Mouse (Mus musculus) right cerebral cortex, postnatal 4 days (tissue): ENCODE measurements around the gene Gm13083.
"Not testable (repeated sequence)": the region's sequence is repeated elsewhere in the genome, so short reads cannot be mapped to it uniquely, and the experiment has no call there.

Experiments used
- DNase-seq: peaks from one replicate; pipeline ENCODE4 v3.0.0-alpha.2; 2022

Gm13083 gene

DNA sequence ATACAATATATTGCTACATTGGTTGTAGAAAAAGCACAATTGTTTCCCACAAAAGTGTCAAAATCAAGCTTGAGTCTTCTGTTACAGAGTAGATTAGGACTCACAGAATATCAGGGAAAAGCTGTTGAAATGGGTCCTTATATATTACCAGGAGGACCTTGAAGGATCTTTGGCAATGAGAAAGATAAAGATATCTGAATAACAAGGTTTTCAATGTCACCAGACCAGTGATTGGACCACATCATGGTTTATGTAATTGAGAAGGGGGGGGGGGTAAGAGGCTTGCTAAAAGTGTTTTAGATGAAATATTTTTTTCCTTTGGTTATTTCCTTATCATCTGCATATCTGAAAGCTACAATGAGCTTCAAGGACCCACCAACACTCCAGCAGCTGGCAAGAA is at the start of gene Gm13083:
TSS of gene Gm13083 (plus strand) at position 301 of the 400 bp plus-strand sequence.
- DNase-seq, result not testable (repeated sequence)

DNA sequence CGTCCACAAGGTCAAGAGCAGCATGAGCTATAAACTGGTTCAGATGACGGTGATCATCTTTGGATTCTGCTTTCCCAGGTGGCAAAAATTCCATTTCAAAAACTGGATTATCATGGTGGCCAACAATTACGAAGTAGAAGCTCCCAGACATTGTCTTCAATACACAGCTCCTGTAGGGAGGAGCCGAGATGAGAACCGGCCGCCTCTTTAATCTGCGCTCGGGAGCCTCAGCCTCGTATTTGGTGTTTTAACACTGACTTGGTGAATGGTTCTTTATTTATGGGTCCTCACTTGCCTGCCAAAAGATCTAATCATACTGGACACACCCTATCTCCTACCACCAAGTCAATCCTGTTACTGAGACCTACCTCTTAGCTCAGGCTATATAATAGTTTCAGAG is 2.9 kb upstream of the Gm13083 start:
- not testable (repeated sequence) for DNase-seq

DNA sequence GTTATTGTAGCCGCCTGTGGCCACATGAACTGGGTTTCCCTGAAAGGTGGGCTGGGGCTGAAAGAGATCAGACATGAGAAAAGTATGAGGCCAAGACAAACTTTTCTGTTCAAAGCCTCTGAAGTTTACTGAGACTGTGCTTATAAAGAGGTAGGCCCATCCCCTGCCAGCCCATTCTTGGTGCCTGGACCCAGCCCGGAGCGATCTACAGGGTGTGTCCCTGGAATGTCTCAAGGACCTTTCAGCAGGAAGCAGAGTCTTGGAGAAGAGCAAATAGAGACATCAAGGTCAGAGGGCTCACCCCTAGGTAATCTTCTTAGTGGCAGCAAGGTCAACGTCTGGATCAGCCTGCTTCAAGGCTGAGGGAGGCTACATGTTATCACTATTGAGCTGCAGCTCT is 3.3 kb downstream of the Gm13083 start:
- not testable (repeated sequence) for DNase-seq

DNA sequence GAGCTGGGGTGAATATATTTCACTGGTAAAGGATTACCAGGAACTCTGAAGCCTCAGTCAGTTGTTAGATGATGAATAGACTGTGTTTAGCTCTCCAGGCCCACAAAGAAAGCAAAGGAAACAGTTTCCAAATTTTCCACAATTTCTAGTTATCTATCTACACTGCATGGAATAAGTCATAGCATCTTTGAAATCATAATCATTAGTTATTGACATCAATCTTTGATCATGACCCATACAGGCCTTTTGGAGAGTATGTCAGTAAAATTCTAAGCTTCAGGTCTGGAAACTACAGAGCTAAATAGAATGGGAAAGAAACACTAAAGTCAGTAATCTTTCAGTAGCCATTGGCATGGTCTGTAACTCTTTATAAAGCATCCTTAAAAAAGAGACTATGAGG is 42.3 kb downstream of the Gm13083 start, which contains the start of gene Gm13088:
TSS of gene Gm13088 (minus strand) at position 101 of the 400 bp plus-strand sequence.
- not testable (repeated sequence) for DNase-seq
